Mouse (Mus musculus) liver, embryonic 12.5 days (tissue): ENCODE measurements around the gene Kat8. TPM values are rescaled to one million over a fixed set of nuclear protein-coding genes. Genes with fewer than 3 reads are reported as not detected.
A peak's percentile ranks its signal among the peaks of the same experiment; 100 is the strongest.

Source experiments
- ATAC-seq: fragments of 200-750 bp; cut with Nextera tagmentation; 2 replicates; pipeline ENCODE4 v1.8.0; 2017; ENCODE audit warnings: moderate number of reproducible peaks, mild to moderate bottlenecking, moderate library complexity
- H3K27ac ChIP-seq: fragments of 300-500 bp; sonication (generic); 2 replicates; pipeline ENCODE4 v1.5.1; 2016; ENCODE audit warnings: mild to moderate bottlenecking
- H3K27me3 ChIP-seq: fragments of 300-500 bp; sonication (generic); replicated peaks from 2 replicates; pipeline ENCODE4 v1.6.1; 2016; ENCODE audit warnings: mild to moderate bottlenecking, moderate library complexity
- H3K36me3 ChIP-seq: fragments of 300-500 bp; sonication (generic); 2 replicates; pipeline ENCODE4 v1.6.1; 2016; ENCODE audit warnings: mild to moderate bottlenecking, moderate library complexity
- H3K4me1 ChIP-seq: fragments of 300-500 bp; sonication (generic); 2 replicates; pipeline ENCODE4 v1.6.1; 2016
- H3K4me2 ChIP-seq: fragments of 300-500 bp; sonication (generic); 2 replicates; pipeline ENCODE4 v1.6.1; 2016; ENCODE audit warnings: mild to moderate bottlenecking, moderate library complexity
- H3K4me3 ChIP-seq: fragments of 300-500 bp; sonication (generic); 2 replicates; pipeline ENCODE4 v1.5.1; 2016; ENCODE audit warnings: mild to moderate bottlenecking, moderate library complexity
- H3K9ac ChIP-seq: fragments of 300-500 bp; sonication (generic); 2 replicates; pipeline ENCODE4 v1.6.1; 2016; ENCODE audit warnings: mild to moderate bottlenecking, moderate library complexity
- H3K9me3 ChIP-seq: fragments of 300-500 bp; sonication (generic); replicated peaks from 2 replicates; pipeline ENCODE4 v1.6.1; 2016; ENCODE audit warnings: mild to moderate bottlenecking, moderate library complexity
- WGBS: fragments of 180-500 bp; shearing (Covaris S2); methylation state at CpG from one replicate; pipeline ENCODE4 v1.1.7; 2016; ENCODE audit not compliant: insufficient replicate concordance; 5-methylcytosine and 5-hydroxymethylcytosine counted together
- polyA plus RNA-seq: library from polyadenylated mRNA; unstranded; fragments of >200 nt; fragmentation: Nextera tagmentation; extraction: Ambion mirVana; gene quantifications from 2 replicates; pipeline ENCODE4 v1.2.1, GENCODE M21; 2016

Kat8 gene
- polyA plus RNA-seq, 1 experiment from 2014 or later = 31.0 TPM

DNA sequence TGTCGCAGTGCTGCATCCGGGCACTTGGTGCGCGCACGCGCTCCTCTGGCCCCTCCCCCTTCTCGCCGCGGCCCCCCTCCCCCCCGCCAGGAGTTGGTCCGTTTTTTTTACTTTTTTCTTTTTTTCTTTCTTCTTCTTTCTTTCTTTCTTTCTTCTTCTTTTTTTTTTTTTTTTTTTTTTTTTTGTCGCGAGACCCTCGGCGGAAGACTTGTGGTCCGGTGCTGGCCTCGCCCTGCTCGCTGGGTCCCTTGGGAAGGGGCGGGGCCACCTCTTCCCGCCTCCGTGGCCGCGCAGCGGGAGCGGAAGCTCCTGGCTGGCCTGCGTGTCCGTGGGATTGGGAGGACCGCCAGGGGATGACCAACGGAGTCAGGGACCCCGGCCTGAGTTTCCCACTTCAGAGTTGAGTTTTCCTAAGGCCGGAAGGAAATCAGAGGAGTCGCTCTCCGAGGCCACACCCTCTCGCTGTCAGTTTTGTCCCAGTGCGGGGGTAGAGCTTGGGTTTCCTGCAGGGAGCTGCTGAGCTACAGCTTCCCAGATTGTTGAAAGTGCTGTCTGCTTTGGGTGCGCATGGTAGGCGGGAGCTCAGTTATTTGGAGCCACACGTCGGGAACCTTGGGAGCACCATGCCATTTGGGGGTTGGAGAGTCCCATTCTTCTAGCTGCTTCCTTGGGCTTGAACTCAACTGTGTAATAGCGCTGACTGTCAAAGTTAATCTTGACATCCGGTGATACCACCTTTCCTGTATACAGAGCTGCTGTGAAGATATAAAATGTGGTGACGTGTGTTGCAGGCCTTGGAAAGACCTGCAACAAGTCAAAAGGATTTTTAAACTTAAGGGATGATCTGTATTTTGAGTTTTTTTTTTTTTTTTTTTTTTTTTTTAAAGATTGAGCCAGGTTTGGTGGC, 55.9 kb downstream of the Kat8 start:
- Histone ChIP-seq H3K4me1 (peaks cover 37% of the 10 kb centered on the region), H3K4me3 (peak overlapping the region; percentile 85), H3K27me3 (no peaks in the 10 kb centered on the region), H3K27ac (peak overlapping the region; percentile 93), H3K36me3 (peaks cover 43% of the 10 kb centered on the region), H3K4me2 (peak overlapping the region; percentile 81), H3K9me3 (no peaks in the 10 kb centered on the region), H3K9ac (peak overlapping the region; percentile 92)
- peak; percentile 36; the same call in 1 of the 2 replicates for ATAC-seq
- WGBS = 1% methylated on average over 41 of the region's 42 CpGs

DNA sequence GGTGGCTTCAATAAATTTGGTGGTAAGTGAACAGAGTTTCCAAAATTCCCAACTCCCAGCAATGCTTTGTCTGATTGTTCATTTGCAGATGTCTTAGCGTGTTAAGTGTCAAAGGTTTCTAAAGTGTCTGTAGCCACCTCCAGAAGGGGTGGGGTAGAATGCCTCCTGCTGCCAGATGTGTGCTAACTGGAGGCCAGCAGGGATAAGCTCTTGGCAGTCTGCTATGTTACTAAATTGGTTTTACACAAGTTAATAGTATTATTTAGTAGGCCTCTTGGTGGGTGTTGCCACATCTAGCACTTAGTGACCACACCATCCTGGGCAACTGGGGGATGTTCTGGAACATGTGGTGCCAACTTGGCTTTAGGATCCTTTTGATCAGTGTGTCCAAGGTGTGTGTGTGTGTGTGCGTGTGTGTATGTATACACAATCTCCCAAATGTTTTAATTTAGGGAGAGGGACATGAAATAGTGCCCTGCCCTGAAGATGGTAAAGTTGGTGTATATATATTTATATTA, 62.2 kb downstream of the Kat8 start:
- no peak for ATAC-seq
- Histone ChIP-seq H3K36me3 (peaks cover 99% of the 10 kb centered on the region), H3K27ac (no peak overlapping the region), H3K4me2 (no peak overlapping the region), H3K27me3 (no peaks in the 10 kb centered on the region), H3K4me3 (no peak overlapping the region), H3K4me1 (peaks cover 22% of the 10 kb centered on the region), H3K9me3 (no peaks in the 10 kb centered on the region), H3K9ac (no peak overlapping the region)
- 88% methylated on average over 2 of the region's 2 CpGs for WGBS

Other genes starting within 250 kb of the Kat8 start
- gene Bcl7c, start 203.6 kb upstream of the Kat8 start, polyA plus RNA-seq = 40.6 and 43.6 TPM in 2 replicates
- gene Ctf1, start 199.8 kb upstream of the Kat8 start, polyA plus RNA-seq = 3.6 and 4.6 TPM in 2 replicates
- 0.13 and 0.26 TPM in 2 replicates for gene Ctf2, start 180.3 kb upstream of the Kat8 start, polyA plus RNA-seq
- gene Fbxl19, start 168.0 kb upstream of the Kat8 start, polyA plus RNA-seq = 3.7 TPM in 2 replicates
- gene Orai3, start 142.7 kb upstream of the Kat8 start, polyA plus RNA-seq = 14.8 and 15.0 TPM in 2 replicates
- gene Setd1a, start 135.8 kb upstream of the Kat8 start, polyA plus RNA-seq = 13.1 and 13.7 TPM in 2 replicates
- not detected in 2 replicates for gene Gm49388, start 126.9 kb upstream of the Kat8 start, polyA plus RNA-seq
- 28.0 and 29.8 TPM in 2 replicates for gene Hsd3b7, start 111.9 kb upstream of the Kat8 start, polyA plus RNA-seq
- gene Stx4a, start 88.2 kb upstream of the Kat8 start, polyA plus RNA-seq = 19.0 and 21.1 TPM in 2 replicates
- gene Stx1b, start 88.0 kb upstream of the Kat8 start, polyA plus RNA-seq = 0.20 and 0.56 TPM in 2 replicates
- gene Zfp646, start 36.3 kb upstream of the Kat8 start, polyA plus RNA-seq = 8.6 and 9.1 TPM in 2 replicates
- 11.2 and 11.3 TPM in 2 replicates for gene Zfp668, start 35.7 kb upstream of the Kat8 start, polyA plus RNA-seq
- 0.26 and 0.49 TPM in 2 replicates for gene Prss53, start 21.5 kb upstream of the Kat8 start, polyA plus RNA-seq
- gene Gm21974, start 17.1 kb upstream of the Kat8 start, polyA plus RNA-seq = not detected in 2 replicates
- 75.0 and 80.3 TPM in 2 replicates for gene Vkorc1, start 16.9 kb upstream of the Kat8 start, polyA plus RNA-seq
- gene Bckdk, start 8.4 kb upstream of the Kat8 start, polyA plus RNA-seq = 81.3 and 82.2 TPM in 2 replicates
- 4.0 and 4.4 TPM in 2 replicates for gene Prss8, start 17.6 kb downstream of the Kat8 start, polyA plus RNA-seq
- 3.9 and 5.1 TPM in 2 replicates for gene Prss36, start 34.2 kb downstream of the Kat8 start, polyA plus RNA-seq
- gene Fus, start 54.9 kb downstream of the Kat8 start, polyA plus RNA-seq = 217 and 225 TPM in 2 replicates
- gene Pycard, start 81.4 kb downstream of the Kat8 start, polyA plus RNA-seq = 32.9 and 33.8 TPM in 2 replicates
- not detected in 2 replicates for gene Trim72, start 91.4 kb downstream of the Kat8 start, polyA plus RNA-seq
- 2.1 and 2.2 TPM in 2 replicates for gene Itgam, start 150.1 kb downstream of the Kat8 start, polyA plus RNA-seq
- not detected in 2 replicates for gene Gm49368, start 150.2 kb downstream of the Kat8 start, polyA plus RNA-seq
- 0.17 and 0.19 TPM in 2 replicates for gene Itgax, start 217.0 kb downstream of the Kat8 start, polyA plus RNA-seq
- gene Itgad, start 241.9 kb downstream of the Kat8 start, polyA plus RNA-seq = 0.08 TPM in 1 of 2 replicates, not detected in the other